Mouse (Mus musculus): ENCODE data around the gene Esrrg.

- TF ChIP-seq POLR2A (IDR thresholded peaks at IDR 0.05; ENCODE audit: low read depth, low read length), result no peak
- TF ChIP-seq CTCF (IDR thresholded peaks at IDR 0.05; ENCODE audit: borderline replicate concordance, insufficient read depth, low read length), result no peak
Observed at GRCm38 (mm10) chr1:187721035-187721434, 112.4 kb downstream of the Esrrg start.

All from embryonic fibroblast, embryonic 13.5 days (primary cell).